Mouse (Mus musculus) bone marrow, adult 2 months (tissue): ENCODE results near the gene Anp32a. TPM values are rescaled to one million over a fixed set of nuclear protein-coding genes. Genes with fewer than 3 reads are reported as not detected.

Experiments used
- H3K27ac ChIP-seq: fragments of 200-500 bp; 2 replicates; pipeline ENCODE4 v1.5.1; 2012; ENCODE audit warnings: low read depth, mild to moderate bottlenecking, control low read depth, inconsistent platforms, low read length; ENCODE audit not compliant: control insufficient read depth, poor library complexity, insufficient read depth
- H3K4me1 ChIP-seq: fragments of 200-500 bp; 2 replicates; pipeline ENCODE4 v1.6.1; 2011; ENCODE audit warnings: low read length; ENCODE audit not compliant: control insufficient read depth, insufficient read depth
- H3K4me3 ChIP-seq: fragments of 200-500 bp; replicated peaks from 2 replicates; pipeline ENCODE3; 2011; ENCODE audit warnings: mild to moderate bottlenecking, low read depth, low read length, control low read depth; ENCODE audit not compliant: control insufficient read depth
- CTCF ChIP-seq: fragments of 200-500 bp; IDR thresholded peaks from 2 replicates; pipeline ENCODE4 v1.5.1; 2011; ENCODE audit warnings: low read length, control low read depth; ENCODE audit not compliant: control insufficient read depth, insufficient read depth
- POLR2A ChIP-seq: fragments of 200-500 bp; IDR thresholded peaks from 2 replicates; pipeline ENCODE4 v1.6.1; 2011; ENCODE audit warnings: low read depth, mild to moderate bottlenecking, control low read depth, low read length, borderline replicate concordance; ENCODE audit not compliant: control insufficient read depth
- WGBS: fragments of 180-500 bp; shearing (Covaris S2); methylation state at CpG from one replicate; pipeline ENCODE4 v1.1.7; 2018; 5-methylcytosine and 5-hydroxymethylcytosine counted together
- polyA plus RNA-seq: library from polyadenylated mRNA; stranded (reverse); fragments of >200 nt; gene quantifications from 2 replicates; pipeline ENCODE4 v1.2.4, GENCODE M21; 2011; ENCODE audit warnings: low replicate concordance; ENCODE audit not compliant: missing spikeins, insufficient read depth, insufficient read length

The Anp32a gene
- polyA plus RNA-seq, 1 experiment = 1,032 TPM

DNA sequence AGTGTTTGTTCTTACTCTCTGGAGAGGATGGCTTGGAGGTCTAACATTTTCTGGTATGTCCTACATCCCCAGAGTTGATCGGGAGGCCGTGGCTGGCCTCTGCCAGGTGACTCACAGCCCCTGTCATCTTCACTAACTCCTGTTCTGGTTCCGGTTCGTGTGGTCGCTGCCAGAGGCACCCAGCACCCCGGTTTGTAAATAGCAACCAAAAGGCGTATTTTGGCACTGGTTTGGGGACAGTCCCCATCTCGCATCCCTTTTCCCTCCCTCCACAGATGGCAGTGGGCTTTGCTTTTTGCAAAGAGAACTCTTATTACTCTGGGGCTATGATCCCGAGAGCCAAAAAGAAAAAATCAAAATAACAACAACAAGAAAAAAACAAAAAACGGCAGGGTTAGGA lies 36.8 kb downstream of the Anp32a start:
- Histone ChIP-seq H3K4me1 (no peaks in the 10 kb centered on the region; the same call in 1 of the 2 replicates), H3K4me3 (no peak overlapping the region), H3K27ac (no peak overlapping the region)
- WGBS = 91% methylated on average over 10 of the region's 10 CpGs
- no peak for TF ChIP-seq POLR2A
- no peak for TF ChIP-seq CTCF

- Histone ChIP-seq H3K27ac (no peak overlapping the region), H3K4me3 (no peak overlapping the region), H3K4me1 (no peaks in the 10 kb centered on the region; the same call in 1 of the 2 replicates)
- no peak for TF ChIP-seq POLR2A
- no peak for TF ChIP-seq CTCF
- 73% methylated on average over 5 of the region's 5 CpGs for WGBS
Measured at GRCm38 (mm10) chr9:62380351-62380750, 39.3 kb downstream of the Anp32a start.

DNA sequence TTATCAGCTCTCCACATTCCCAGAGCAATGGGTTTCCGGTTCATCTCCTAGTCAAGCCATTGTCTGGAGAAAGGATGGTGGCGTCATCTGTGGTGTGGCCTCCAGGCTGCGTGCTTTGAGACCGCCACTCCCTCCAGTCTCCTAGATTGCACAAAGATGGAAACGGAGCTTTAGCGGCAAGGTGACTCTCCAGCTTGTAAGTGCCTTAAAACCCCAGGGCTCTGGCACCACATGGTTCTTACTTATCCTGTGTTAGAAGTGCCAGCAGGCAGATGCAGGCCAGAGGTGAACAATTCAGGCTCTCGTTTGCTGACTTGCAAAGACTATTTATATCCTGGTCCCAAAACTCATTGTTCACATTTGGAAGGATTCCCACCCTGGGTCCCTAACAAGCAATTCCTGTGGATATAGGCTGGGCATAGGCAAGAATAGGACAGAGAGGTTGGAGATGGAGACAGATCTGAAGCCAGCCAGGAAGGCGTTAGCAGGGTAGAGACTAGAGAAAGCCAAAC lies 40.4 kb downstream of the Anp32a start:
- TF ChIP-seq CTCF (no peak), POLR2A (no peak)
- no peak overlapping the region for H3K4me3 ChIP-seq
- 53% methylated on average over 8 of the region's 8 CpGs for WGBS
- H3K4me1 ChIP-seq = no peaks in the 10 kb centered on the region; the same call in 1 of the 2 replicates
- no peak overlapping the region for H3K27ac ChIP-seq

GRCm38 (mm10) chr9:62382519-62383084 lies 41.5 kb downstream of the Anp32a start:
- WGBS = 85% methylated on average over 10 of the region's 10 CpGs
- H3K4me3 ChIP-seq = no peak overlapping the region
- no peaks in the 10 kb centered on the region; the same call in 1 of the 2 replicates for H3K4me1 ChIP-seq
- H3K27ac ChIP-seq = no peak overlapping the region
- TF ChIP-seq POLR2A (no peak), CTCF (no peak)

- WGBS = 52% methylated on average over 6 of the region's 6 CpGs
- no peak overlapping the region for H3K4me3 ChIP-seq
- no peaks in the 10 kb centered on the region; the same call in 1 of the 2 replicates for H3K4me1 ChIP-seq
- no peak for TF ChIP-seq POLR2A
- TF ChIP-seq CTCF = no peak
- H3K27ac ChIP-seq = no peak overlapping the region
Measured at GRCm38 (mm10) chr9:62385062-62385461, 44.0 kb downstream of the Anp32a start.

DNA sequence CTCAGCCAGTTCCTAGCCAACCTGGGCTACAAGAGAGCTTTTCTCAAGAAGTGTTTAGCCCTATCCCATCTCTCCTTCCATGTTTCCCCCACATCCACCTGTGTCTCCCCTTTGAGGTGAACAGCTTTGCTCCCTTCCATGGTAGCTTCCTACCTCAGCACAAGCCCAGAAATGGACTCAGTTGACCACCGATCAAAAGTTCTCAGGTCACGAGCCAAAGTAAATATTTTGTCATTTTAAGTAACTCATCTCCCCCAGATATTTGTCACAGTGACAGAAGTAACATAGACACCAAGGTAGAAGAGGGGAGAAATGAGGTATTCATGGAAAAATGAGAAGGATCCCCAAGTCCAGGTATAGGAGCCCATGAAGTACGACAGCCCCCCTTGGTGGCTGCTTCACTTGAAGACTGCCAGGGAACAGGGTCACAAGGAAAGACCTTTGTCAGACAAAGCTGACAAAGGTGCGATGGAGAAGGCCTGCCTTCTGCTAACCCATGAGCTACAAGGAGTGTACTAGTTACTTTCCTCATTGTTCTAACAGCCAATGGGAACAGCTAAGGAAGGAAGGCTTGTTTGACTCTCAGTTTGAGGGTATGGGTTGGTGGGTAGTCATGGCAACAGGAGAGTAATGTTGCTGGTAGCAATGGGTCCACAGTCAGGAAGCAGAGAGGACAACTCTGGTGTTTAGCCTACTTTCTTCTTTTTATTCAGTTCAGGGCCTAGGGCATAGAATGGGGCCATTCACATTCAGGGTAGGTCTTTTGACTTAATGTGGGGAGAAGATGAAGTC lies 44.8 kb downstream of the Anp32a start:
- 83% methylated on average over 4 of the region's 4 CpGs for WGBS
- no peak overlapping the region for H3K27ac ChIP-seq
- TF ChIP-seq CTCF (no peak), POLR2A (no peak)

GRCm38 (mm10) chr9:62389735-62390134 lies 48.6 kb downstream of the Anp32a start:
- Histone ChIP-seq H3K4me1 (no peaks in the 10 kb centered on the region), H3K27ac (no peak overlapping the region), H3K4me3 (no peak overlapping the region)
- 58% methylated on average over 9 of the region's 9 CpGs for whole genome bisulfite sequencing
- TF ChIP-seq CTCF = no peak
- TF ChIP-seq POLR2A = no peak

More for the DNA sequence above, 44.8 kb downstream of the Anp32a start:
- Histone ChIP-seq H3K4me3 (no peak overlapping the region), H3K4me1 (no peaks in the 10 kb centered on the region; the same call in 1 of the 2 replicates)

GRCm38 (mm10) chr9:62393531-62393930 lies 52.4 kb downstream of the Anp32a start:
- no peaks in the 10 kb centered on the region for H3K4me1 ChIP-seq
- no peak overlapping the region for H3K4me3 ChIP-seq
- H3K27ac ChIP-seq = no peak overlapping the region
- 48% methylated on average over 2 of the region's 2 CpGs for WGBS
- no peak for TF ChIP-seq CTCF
- TF ChIP-seq POLR2A = no peak

DNA sequence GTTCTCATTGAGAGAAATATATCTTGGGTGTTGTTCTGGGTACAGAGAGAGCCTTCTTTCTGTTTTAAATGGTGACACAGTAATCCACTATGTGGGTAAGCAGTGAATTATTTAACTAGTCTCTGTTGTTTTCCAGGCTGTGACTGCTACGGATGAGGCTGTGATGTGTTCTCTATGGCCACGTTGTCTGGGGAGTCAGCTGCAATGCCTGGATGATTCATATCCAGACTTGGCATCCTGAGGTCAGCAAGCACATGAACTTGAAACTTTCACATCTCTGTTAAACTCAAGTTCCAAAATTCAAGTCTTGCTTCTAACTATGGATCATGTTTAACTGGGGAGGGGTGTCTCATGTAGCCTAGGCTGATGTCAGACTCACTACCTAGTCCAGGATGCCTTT lies 53.1 kb downstream of the Anp32a start:
- no peak overlapping the region for H3K4me3 ChIP-seq
- H3K4me1 ChIP-seq = no peaks in the 10 kb centered on the region
- 76% methylated on average over 2 of the region's 2 CpGs for WGBS
- no peak for TF ChIP-seq CTCF
- no peak for TF ChIP-seq POLR2A
- H3K27ac ChIP-seq = no peak overlapping the region
